Mouse (Mus musculus) right cerebral cortex, postnatal 25 days (tissue): ENCODE results near the gene Irf4.

Experiments used
- DNase-seq: peaks from one replicate; pipeline ENCODE4 v3.0.0; 2022

Irf4 gene

GRCm38 (mm10) chr13:30741172-30741571, 7.9 kb upstream of the Irf4 start:
- no peak for DNase-seq

GRCm38 (mm10) chr13:30742411-30742970, 6.5 kb upstream of the Irf4 start:
- no peak for DNase-seq

- DNase-seq: no peak
These were observed 3.9 kb upstream of the Irf4 start for GRCm38 (mm10) chr13:30745121-30745520.

GRCm38 (mm10) chr13:30747068-30747467, 2.0 kb upstream of the Irf4 start:
- no peak for DNase-seq

GRCm38 (mm10) chr13:30747504-30747903, 1.5 kb upstream of the Irf4 start:
- no peak for DNase-seq

- no peak for DNase-seq
These were observed 705 bp upstream of the Irf4 start for GRCm38 (mm10) chr13:30748321-30748720.

GRCm38 (mm10) chr13:30749557-30750141, 623 bp downstream of the Irf4 start:
- DNase-seq: no peak

GRCm38 (mm10) chr13:30750461-30751303, 1.7 kb downstream of the Irf4 start:
- DNase-seq: peak; percentile 15

GRCm38 (mm10) chr13:30751304-30751580, 2.2 kb downstream of the Irf4 start:
- DNase-seq: no peak

- DNase-seq: no peak
These were observed 3.7 kb downstream of the Irf4 start for GRCm38 (mm10) chr13:30752581-30753187.

- DNase-seq: no peak
These were observed 4.4 kb downstream of the Irf4 start for GRCm38 (mm10) chr13:30753441-30753840.

GRCm38 (mm10) chr13:30754066-30754465, 5.0 kb downstream of the Irf4 start:
- no peak for DNase-seq

- no peak for DNase-seq
These were observed 5.9 kb downstream of the Irf4 start for GRCm38 (mm10) chr13:30754825-30755476.

GRCm38 (mm10) chr13:30755577-30755976, 6.6 kb downstream of the Irf4 start:
- DNase-seq: no peak

- DNase-seq: no peak
These were observed 7.1 kb downstream of the Irf4 start for GRCm38 (mm10) chr13:30755998-30756639.

GRCm38 (mm10) chr13:30757264-30757900, 8.4 kb downstream of the Irf4 start:
- DNase-seq: no peak

- DNase-seq: no peak
These were observed 9.9 kb downstream of the Irf4 start for GRCm38 (mm10) chr13:30758789-30759381.

- DNase-seq: no peak
These were observed 11.5 kb downstream of the Irf4 start for GRCm38 (mm10) chr13:30760374-30761090.

- DNase-seq: no peak
These were observed 12.2 kb downstream of the Irf4 start for GRCm38 (mm10) chr13:30761151-30761631.

GRCm38 (mm10) chr13:30762224-30762623, 13.2 kb downstream of the Irf4 start:
- DNase-seq: no peak
